Mouse (Mus musculus): ENCODE data around the gene Cacna1c.

Cacna1c gene

GRCm38 (mm10) chr6:119194161-119194560 lies 2.1 kb downstream of the Cacna1c start:
- no peak for DNase-seq (ENCODE audit: low read depth, low spot score)
- H3K27me3 ChIP-seq (ENCODE audit: control insufficient read depth, insufficient read depth, low read length, poor library complexity, severe bottlenecking): no peaks in the 10 kb centered on the region; the same call in 1 of the 2 replicates
- peaks cover 6% of the 10 kb centered on the region; the same call in 1 of the 2 replicates for H3K36me3 ChIP-seq (ENCODE audit: control insufficient read depth, insufficient read depth, low read length, poor library complexity, severe bottlenecking)

- no peaks in the 10 kb centered on the region; the same call in 1 of the 2 replicates for H3K27me3 ChIP-seq (ENCODE audit: control insufficient read depth, insufficient read depth, low read length, poor library complexity, severe bottlenecking)
Measured at GRCm38 (mm10) chr6:119193571-119194154, 2.6 kb downstream of the Cacna1c start.

GRCm38 (mm10) chr6:119191478-119191877 lies 4.7 kb downstream of the Cacna1c start:
- no peaks in the 10 kb centered on the region; the same call in 1 of the 2 replicates for H3K27me3 ChIP-seq (ENCODE audit: control insufficient read depth, insufficient read depth, low read length, poor library complexity, severe bottlenecking)
- no peak for DNase-seq (ENCODE audit: low read depth, low spot score)
- H3K36me3 ChIP-seq (ENCODE audit: control insufficient read depth, insufficient read depth, low read length, poor library complexity, severe bottlenecking): peaks cover 8% of the 10 kb centered on the region; the same call in 1 of the 2 replicates

More at GRCm38 (mm10) chr6:119193571-119194154, 2.6 kb downstream of the Cacna1c start:
- no peak for DNase-seq (ENCODE audit: low read depth, low spot score)
- peaks cover 6% of the 10 kb centered on the region; the same call in 1 of the 2 replicates for H3K36me3 ChIP-seq (ENCODE audit: control insufficient read depth, insufficient read depth, low read length, poor library complexity, severe bottlenecking)

GRCm38 (mm10) chr6:119187631-119188030 lies 8.6 kb downstream of the Cacna1c start:
- peaks cover 5% of the 10 kb centered on the region for H3K36me3 ChIP-seq (ENCODE audit: control insufficient read depth, insufficient read depth, low read length, poor library complexity, severe bottlenecking)
- no peaks in the 10 kb centered on the region for H3K27me3 ChIP-seq (ENCODE audit: control insufficient read depth, insufficient read depth, low read length, poor library complexity, severe bottlenecking)
- no peak for DNase-seq (ENCODE audit: low read depth, low spot score)

GRCm38 (mm10) chr6:119186658-119187057 lies 9.6 kb downstream of the Cacna1c start:
- peak; percentile 2 for DNase-seq (ENCODE audit: low read depth, low spot score)
- Histone ChIP-seq H3K36me3 (ENCODE audit: control insufficient read depth, insufficient read depth, low read length, poor library complexity, severe bottlenecking) (peaks cover 5% of the 10 kb centered on the region), H3K27me3 (ENCODE audit: control insufficient read depth, insufficient read depth, low read length, poor library complexity, severe bottlenecking) (no peaks in the 10 kb centered on the region)

- Histone ChIP-seq H3K27me3 (ENCODE audit: control insufficient read depth, insufficient read depth, low read length, poor library complexity, severe bottlenecking) (no peaks in the 10 kb centered on the region), H3K36me3 (ENCODE audit: control insufficient read depth, insufficient read depth, low read length, poor library complexity, severe bottlenecking) (peaks cover 2% of the 10 kb centered on the region; the same call in 1 of the 2 replicates)
- no peak for DNase-seq (ENCODE audit: low read depth, low spot score)
Measured at GRCm38 (mm10) chr6:119183781-119184180, 12.4 kb downstream of the Cacna1c start.

GRCm38 (mm10) chr6:119182211-119182610 lies 14.0 kb downstream of the Cacna1c start:
- Histone ChIP-seq H3K36me3 (ENCODE audit: control insufficient read depth, insufficient read depth, low read length, poor library complexity, severe bottlenecking) (no peaks in the 10 kb centered on the region; the same call in 1 of the 2 replicates), H3K27me3 (ENCODE audit: control insufficient read depth, insufficient read depth, low read length, poor library complexity, severe bottlenecking) (no peaks in the 10 kb centered on the region)
- no peak for DNase-seq (ENCODE audit: low read depth, low spot score)

- DNase-seq (ENCODE audit: low read depth, low spot score): no peak
- H3K36me3 ChIP-seq (ENCODE audit: control insufficient read depth, insufficient read depth, low read length, poor library complexity, severe bottlenecking): no peaks in the 10 kb centered on the region; the same call in 1 of the 2 replicates
- H3K27me3 ChIP-seq (ENCODE audit: control insufficient read depth, insufficient read depth, low read length, poor library complexity, severe bottlenecking): no peaks in the 10 kb centered on the region
Measured at GRCm38 (mm10) chr6:119180188-119180587, 16.0 kb downstream of the Cacna1c start.

GRCm38 (mm10) chr6:119177101-119177500 lies 19.1 kb downstream of the Cacna1c start:
- no peak for DNase-seq (ENCODE audit: low read depth, low spot score)
- H3K36me3 ChIP-seq (ENCODE audit: control insufficient read depth, insufficient read depth, low read length, poor library complexity, severe bottlenecking): no peaks in the 10 kb centered on the region
- no peaks in the 10 kb centered on the region for H3K27me3 ChIP-seq (ENCODE audit: control insufficient read depth, insufficient read depth, low read length, poor library complexity, severe bottlenecking)

GRCm38 (mm10) chr6:119176103-119176502 lies 20.1 kb downstream of the Cacna1c start:
- Histone ChIP-seq H3K27me3 (ENCODE audit: control insufficient read depth, insufficient read depth, low read length, poor library complexity, severe bottlenecking) (no peaks in the 10 kb centered on the region), H3K36me3 (ENCODE audit: control insufficient read depth, insufficient read depth, low read length, poor library complexity, severe bottlenecking) (no peaks in the 10 kb centered on the region)
- DNase-seq (ENCODE audit: low read depth, low spot score): no peak

- peak; percentile 93 for DNase-seq (ENCODE audit: low read depth, low spot score)
- H3K36me3 ChIP-seq (ENCODE audit: control insufficient read depth, insufficient read depth, low read length, poor library complexity, severe bottlenecking): no peaks in the 10 kb centered on the region
- no peaks in the 10 kb centered on the region for H3K27me3 ChIP-seq (ENCODE audit: control insufficient read depth, insufficient read depth, low read length, poor library complexity, severe bottlenecking)
Measured at GRCm38 (mm10) chr6:119175078-119175853, 21.0 kb downstream of the Cacna1c start, which contains the start of gene Dcp1b. Gene Dcp1b, plus strand, starts transcription at chr6:119175253.

GRCm38 (mm10) chr6:119174307-119175074 lies 21.7 kb downstream of the Cacna1c start:
- Histone ChIP-seq H3K27me3 (ENCODE audit: control insufficient read depth, insufficient read depth, low read length, poor library complexity, severe bottlenecking) (no peaks in the 10 kb centered on the region), H3K36me3 (ENCODE audit: control insufficient read depth, insufficient read depth, low read length, poor library complexity, severe bottlenecking) (no peaks in the 10 kb centered on the region)
- DNase-seq (ENCODE audit: low read depth, low spot score): no peak

- Histone ChIP-seq H3K27me3 (ENCODE audit: control insufficient read depth, insufficient read depth, low read length, poor library complexity, severe bottlenecking) (no peaks in the 10 kb centered on the region), H3K36me3 (ENCODE audit: control insufficient read depth, insufficient read depth, low read length, poor library complexity, severe bottlenecking) (no peaks in the 10 kb centered on the region)
- DNase-seq (ENCODE audit: low read depth, low spot score): no peak
Measured at GRCm38 (mm10) chr6:119165677-119166076, 30.5 kb downstream of the Cacna1c start.

- DNase-seq (ENCODE audit: low read depth, low spot score): no peak
- H3K36me3 ChIP-seq (ENCODE audit: control insufficient read depth, insufficient read depth, low read length, poor library complexity, severe bottlenecking): no peaks in the 10 kb centered on the region
- H3K27me3 ChIP-seq (ENCODE audit: control insufficient read depth, insufficient read depth, low read length, poor library complexity, severe bottlenecking): no peaks in the 10 kb centered on the region
Measured at GRCm38 (mm10) chr6:119145109-119145508, 51.1 kb downstream of the Cacna1c start.
